Mouse (Mus musculus): ENCODE data around the gene Akap13.
"Not testable (repeated sequence)": the region's sequence is repeated elsewhere in the genome, so short reads cannot be mapped to it uniquely, and the experiment has no call there.

- TF ChIP-seq CTCF, POLR2A (IDR thresholded peaks at IDR 0.05; ENCODE audit: extremely low read depth, insufficient read depth, low read length): not testable (repeated sequence)
Observed at GRCm38 (mm10) chr7:75617246-75617645, 161.9 kb downstream of the Akap13 start.

Data from cortical plate, adult 2 months (tissue).